In genomic region chr14:7488731-7489130, GRCm38 (mm10) we compare ENCODE assay signal across 12 mouse cellular contexts. TPM values are rescaled to one million over a fixed set of nuclear protein-coding genes. Genes with fewer than 3 reads are reported as not detected.
DNase-seq lines count a peak whose midpoint lies in the region; ATAC-seq and TF ChIP-seq lines count a peak whose summit lies in the region.
"Not testable (repeated sequence)": the region's sequence is repeated elsewhere in the genome, so short reads cannot be mapped to it uniquely, and the experiment has no call there.
"Had no signal": no experiment of that assay in that cellular context is flagged by ENCODE, and none has a peak within 500 bp of the region (broad histone marks: within the 10 kb centered on the region; RNA-seq: fewer than 3 reads in every experiment).

No protein-coding gene starts in this region.

- not testable (repeated sequence) for ATAC-seq in forebrain, embryonic 14.5 days; heart, postnatal 0 days (ENCODE audit: insufficient read depth, low read depth); intestine, postnatal 0 days; limb, embryonic 15.5 days (ENCODE audit: insufficient number of reproducible peaks, low FRiP score, low TSS enrichment, low read depth); midbrain, embryonic 13.5 days

- not testable (repeated sequence) for H3K36me3 ChIP-seq in forebrain, embryonic 14.5 days (ENCODE audit: control insufficient read depth, insufficient read depth, low read length); heart, postnatal 0 days (replicated peaks; ENCODE audit: control insufficient read depth, insufficient read depth, low read length); intestine, postnatal 0 days (ENCODE audit: control insufficient read depth, insufficient read depth); limb, embryonic 15.5 days; midbrain, embryonic 13.5 days

- H3K4me3 ChIP-seq in forebrain, embryonic 14.5 days (ENCODE audit: low read depth, low read length), result peak overlapping the region; percentile 31
- peak overlapping the region; percentile 26 for H3K4me3 ChIP-seq in heart, postnatal 0 days (ENCODE audit: low read depth, low read length)
- not testable (repeated sequence) for H3K4me3 ChIP-seq in intestine, postnatal 0 days (ENCODE audit: low read depth, low read length)
- H3K4me3 ChIP-seq in limb, embryonic 15.5 days, result peak overlapping the region; percentile 33
- peak overlapping the region; percentile 40 for H3K4me3 ChIP-seq in midbrain, embryonic 13.5 days (replicated peaks)

- H3K4me1 ChIP-seq in forebrain, embryonic 14.5 days (ENCODE audit: control insufficient read depth, insufficient read depth, low read length); heart, postnatal 0 days (ENCODE audit: control insufficient read depth, insufficient read depth); intestine, postnatal 0 days (replicated peaks; ENCODE audit: control insufficient read depth, insufficient read depth, low read length); limb, embryonic 15.5 days; midbrain, embryonic 13.5 days (replicated peaks): not testable (repeated sequence)

- not testable (repeated sequence) for H3K27ac ChIP-seq in forebrain, embryonic 14.5 days (ENCODE audit: low read depth, low read length); heart, postnatal 0 days (ENCODE audit: low read depth); intestine, postnatal 0 days (ENCODE audit: low read depth, low read length); limb, embryonic 15.5 days; midbrain, embryonic 13.5 days

- not testable (repeated sequence) for TF ChIP-seq EP300 in heart, postnatal 0 days (IDR thresholded peaks at IDR 0.05; ENCODE audit: low read depth)

- WGBS in forebrain, embryonic 14.5 days, result 1% methylated on average over 12 of the region's 18 CpGs
- under 1% methylated on average over 10 of the region's 18 CpGs for WGBS in heart, postnatal 0 days
- under 1% methylated on average over 12 of the region's 18 CpGs for WGBS in intestine, postnatal 0 days
- under 1% methylated on average over 18 of the region's 18 CpGs for WGBS in limb, embryonic 15.5 days
- WGBS in midbrain, embryonic 13.5 days, result 0% methylated on average over 10 of the region's 18 CpGs

- H3K4me2 ChIP-seq in forebrain, embryonic 14.5 days (ENCODE audit: low read length), result peak overlapping the region; percentile 44
- H3K4me2 ChIP-seq in heart, postnatal 0 days (ENCODE audit: low read depth, low read length), result peak overlapping the region; percentile 45
- peak overlapping the region; percentile 49 for H3K4me2 ChIP-seq in intestine, postnatal 0 days (replicated peaks; ENCODE audit: low read depth)
- peak overlapping the region; percentile 55 for H3K4me2 ChIP-seq in limb, embryonic 15.5 days
- peak overlapping the region; percentile 57 for H3K4me2 ChIP-seq in midbrain, embryonic 13.5 days (replicated peaks)

- not testable (repeated sequence) for H3K27me3 ChIP-seq in forebrain, embryonic 14.5 days (replicated peaks; ENCODE audit: control insufficient read depth, insufficient read depth, low read length); heart, postnatal 0 days (ENCODE audit: control insufficient read depth, insufficient read depth, low read length); intestine, postnatal 0 days (replicated peaks; ENCODE audit: control insufficient read depth, insufficient read depth, low read length); limb, embryonic 15.5 days; midbrain, embryonic 13.5 days

- TF ChIP-seq CTCF in heart, postnatal 0 days (IDR thresholded peaks at IDR 0.05; ENCODE audit: low read depth); intestine, postnatal 0 days (IDR thresholded peaks at IDR 0.05; ENCODE audit: low read depth): not testable (repeated sequence)

- DNase-seq in embryo, embryonic 10.5 days (ENCODE audit: low spot score), result peak; percentile 28
- DNase-seq in forebrain, embryonic 14.5 days (ENCODE audit: low spot score), result peak; percentile 4
- peak; percentile 2 for DNase-seq in heart, postnatal 0 days (ENCODE audit: low spot score)
- peak; percentile 15 to 21 for DNase-seq in right cerebral cortex, postnatal 10 days (ENCODE audit: low spot score in 2 of 2)

- H3K9me3 ChIP-seq in forebrain, embryonic 14.5 days (replicated peaks; ENCODE audit: control insufficient read depth, low read length); heart, postnatal 0 days (replicated peaks; ENCODE audit: control insufficient read depth, low read length); intestine, postnatal 0 days (ENCODE audit: control insufficient read depth); limb, embryonic 15.5 days; midbrain, embryonic 13.5 days: not testable (repeated sequence)

- peak overlapping the region; percentile 50 for H3K9ac ChIP-seq in forebrain, embryonic 14.5 days (ENCODE audit: low read length)
- not testable (repeated sequence) for H3K9ac ChIP-seq in heart, postnatal 0 days (replicated peaks; ENCODE audit: low read depth, low read length); intestine, postnatal 0 days (ENCODE audit: low read depth, low read length); limb, embryonic 15.5 days
- peak overlapping the region; percentile 57 for H3K9ac ChIP-seq in midbrain, embryonic 13.5 days (replicated peaks)

RNA-seq across cellular contexts. Expression of gene Gm3752, which starts 5.2 kb away (rescaled TPM):
- 10.0 and 11.0 TPM in 2 replicates for polyA plus RNA-seq in forebrain, embryonic 14.5 days (2014; fragmentation: Nextera tagmentation; extraction: Ambion mirVana)
- 0.11 TPM in 1 of 2 replicates, not detected in the other for total RNA-seq in heart, postnatal 0 days (2014; rRNA removed; ENCODE audit: low replicate concordance)
- 0.33 and 0.49 TPM in 2 replicates for polyA plus RNA-seq in heart, postnatal 0 days (2015; fragmentation: Nextera tagmentation; extraction: Ambion mirVana)
- 0.08 TPM in 1 of 2 replicates, not detected in the other for polyA plus RNA-seq in intestine, postnatal 0 days (2015; fragmentation: Nextera tagmentation; extraction: Ambion mirVana)
- polyA plus RNA-seq in limb, embryonic 15.5 days (2015; fragmentation: Nextera tagmentation; extraction: Ambion mirVana), result 0.40 and 0.55 TPM in 2 replicates
- 6.3 and 8.2 TPM in 2 replicates for polyA plus RNA-seq in midbrain, embryonic 13.5 days (2015; fragmentation: Nextera tagmentation; extraction: Ambion mirVana)
- polyA plus RNA-seq: erythroblast, embryonic 14.5 days had no signal

RNA-seq across cellular contexts. Expression of gene Gm3755, which starts 38.0 kb away (rescaled TPM):
- not detected in 2 replicates for polyA plus RNA-seq in forebrain, embryonic 14.5 days (2014; fragmentation: Nextera tagmentation; extraction: Ambion mirVana)
- total RNA-seq in heart, postnatal 0 days (2014; rRNA removed; ENCODE audit: low replicate concordance), result not detected in 2 replicates
- polyA plus RNA-seq in heart, postnatal 0 days (2015; fragmentation: Nextera tagmentation; extraction: Ambion mirVana), result not detected in 2 replicates
- polyA plus RNA-seq in intestine, postnatal 0 days (2015; fragmentation: Nextera tagmentation; extraction: Ambion mirVana), result 0.14 TPM in 1 of 2 replicates, not detected in the other
- 0.12 TPM in 1 of 2 replicates, not detected in the other for polyA plus RNA-seq in limb, embryonic 15.5 days (2015; fragmentation: Nextera tagmentation; extraction: Ambion mirVana)
- polyA plus RNA-seq in midbrain, embryonic 13.5 days (2015; fragmentation: Nextera tagmentation; extraction: Ambion mirVana), result 0.14 and 0.40 TPM in 2 replicates
- total RNA-seq: gastrocnemius, postnatal 10 days; heart, postnatal 25 days; left cerebral cortex, adult 18-20 months had no signal
- polyA plus RNA-seq: cerebellum, adult 2 months; erythroblast, embryonic 14.5 days had no signal
